Mouse (Mus musculus) neural tube, embryonic 11.5 days (tissue): ENCODE data around the gene Ppp1r9a. TPM values are rescaled to one million over a fixed set of nuclear protein-coding genes. Genes with fewer than 3 reads are reported as not detected.

Experiments used
- ATAC-seq: fragments of 200-750 bp; cut with Nextera tagmentation; 2 replicates; pipeline ENCODE4 v1.8.0; 2017; ENCODE audit warnings: moderate number of reproducible peaks, mild to moderate bottlenecking, moderate TSS enrichment, moderate library complexity; ENCODE audit not compliant: insufficient read depth, low FRiP score, low TSS enrichment
- DNase-seq: peaks from one replicate; pipeline ENCODE4 v3.0.0-alpha.2; 2015; ENCODE audit warnings: low spot score
- H3K27ac ChIP-seq: fragments of 300-500 bp; sonication (generic); 2 replicates; pipeline ENCODE4 v1.5.1; 2014; ENCODE audit warnings: low read depth, mild to moderate bottlenecking, low read length
- H3K27me3 ChIP-seq: fragments of 300-500 bp; sonication (generic); 2 replicates; pipeline ENCODE4 v1.6.1; 2014; ENCODE audit warnings: mild to moderate bottlenecking, low read length, mixed read lengths; ENCODE audit not compliant: control insufficient read depth, insufficient read depth
- H3K36me3 ChIP-seq: fragments of 300-500 bp; sonication (generic); 2 replicates; pipeline ENCODE4 v1.6.1; 2014; ENCODE audit warnings: mild to moderate bottlenecking, low read length, moderate library complexity, mixed read lengths; ENCODE audit not compliant: control insufficient read depth, insufficient read depth
- H3K4me1 ChIP-seq: fragments of 300-500 bp; sonication (generic); 2 replicates; pipeline ENCODE4 v1.6.1; 2014; ENCODE audit warnings: low read length, mixed read lengths; ENCODE audit not compliant: control insufficient read depth, insufficient read depth
- H3K4me2 ChIP-seq: fragments of 300-500 bp; sonication (generic); 2 replicates; pipeline ENCODE4 v1.6.1; 2014; ENCODE audit warnings: low read depth, mild to moderate bottlenecking, moderate library complexity
- H3K4me3 ChIP-seq: fragments of 300-500 bp; sonication (generic); 2 replicates; pipeline ENCODE4 v1.5.1; 2014; ENCODE audit warnings: low read depth, low read length
- H3K9ac ChIP-seq: fragments of 300-500 bp; sonication (generic); 2 replicates; pipeline ENCODE4 v1.6.1; 2014; ENCODE audit warnings: mild to moderate bottlenecking, low read length
- H3K9me3 ChIP-seq: fragments of 300-500 bp; sonication (generic); 2 replicates; pipeline ENCODE4 v1.6.1; 2016; ENCODE audit warnings: low read length; ENCODE audit not compliant: control insufficient read depth
- WGBS: fragments of 180-500 bp; shearing (Covaris S2); extraction: QIAGEN DNeasy Blood & Tissue Kit; methylation state at CpG from one replicate; pipeline ENCODE4 v1.1.7; 2014; 5-methylcytosine and 5-hydroxymethylcytosine counted together
- polyA plus RNA-seq: library from polyadenylated mRNA; unstranded; fragments of >200 nt; fragmentation: Nextera tagmentation; extraction: Ambion mirVana; gene quantifications from 2 replicates; pipeline ENCODE4 v1.2.1, GENCODE M21; 2014

The Ppp1r9a gene
- polyA plus RNA-seq, 1 experiment from 2014 or later: 16.7 TPM

DNA sequence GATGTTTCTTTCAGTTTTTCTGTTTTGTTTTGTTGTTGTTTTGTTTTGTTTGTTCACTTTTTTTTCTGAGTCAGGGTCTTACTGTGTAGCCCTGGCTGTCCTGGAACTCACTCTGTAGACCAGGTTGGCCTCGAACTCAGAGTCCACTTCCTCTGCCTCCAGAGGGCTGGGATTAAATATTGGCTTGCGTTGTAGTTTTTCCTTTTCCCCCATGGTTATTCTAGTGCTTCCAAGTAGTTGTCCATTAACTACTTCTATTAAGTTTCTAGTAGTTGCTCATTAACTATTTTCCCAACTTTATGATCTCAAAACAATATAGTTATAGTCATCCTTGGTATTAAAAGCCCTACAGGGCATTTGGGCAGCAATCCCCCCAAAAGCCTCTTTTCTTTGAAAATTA, 41.1 kb downstream of the Ppp1r9a start:
- ATAC-seq (no peak), DNase-seq (no peak)
- H3K36me3 ChIP-seq: no peaks in the 10 kb centered on the region
- 94% methylated on average over 2 of the region's 2 CpGs for WGBS
- H3K4me2 ChIP-seq: no peak overlapping the region
- no peaks in the 10 kb centered on the region for H3K27me3 ChIP-seq
- H3K27ac ChIP-seq: no peak overlapping the region
- H3K4me1 ChIP-seq: no peaks in the 10 kb centered on the region; the same call in 1 of the 2 replicates
- no peak overlapping the region for H3K4me3 ChIP-seq
- no peaks in the 10 kb centered on the region for H3K9me3 ChIP-seq
- H3K9ac ChIP-seq: no peak overlapping the region

DNA sequence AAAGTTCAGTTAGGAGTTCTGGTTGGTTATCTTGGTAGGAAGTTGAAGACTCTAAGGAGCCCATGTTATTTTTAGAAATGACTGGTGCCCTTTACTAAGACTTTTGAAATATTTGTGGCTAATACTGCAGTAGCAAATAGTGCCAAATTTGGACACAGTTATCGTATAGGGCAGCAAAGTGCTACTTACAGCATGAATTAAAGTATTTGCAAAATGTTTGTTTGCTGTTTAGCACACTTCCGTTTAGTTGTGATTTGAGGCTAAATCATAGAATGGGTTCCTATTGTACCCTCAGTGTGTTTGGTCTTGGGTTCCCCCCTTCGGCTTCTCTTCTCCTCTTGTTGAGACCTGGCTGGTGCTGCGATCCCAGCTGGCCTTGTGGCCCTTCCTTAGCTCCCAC, 45.3 kb downstream of the Ppp1r9a start:
- ATAC-seq (no peak), DNase-seq (no peak)
- WGBS: 95% methylated on average over 4 of the region's 4 CpGs
- Histone ChIP-seq H3K9ac (no peak overlapping the region), H3K9me3 (no peaks in the 10 kb centered on the region), H3K36me3 (no peaks in the 10 kb centered on the region), H3K27ac (no peak overlapping the region), H3K4me2 (no peak overlapping the region), H3K4me1 (0 out of 2 replicates have a peak, but pooled peaks cover 2% of the 10 kb centered on the region), H3K27me3 (no peaks in the 10 kb centered on the region), H3K4me3 (no peak overlapping the region)

DNA sequence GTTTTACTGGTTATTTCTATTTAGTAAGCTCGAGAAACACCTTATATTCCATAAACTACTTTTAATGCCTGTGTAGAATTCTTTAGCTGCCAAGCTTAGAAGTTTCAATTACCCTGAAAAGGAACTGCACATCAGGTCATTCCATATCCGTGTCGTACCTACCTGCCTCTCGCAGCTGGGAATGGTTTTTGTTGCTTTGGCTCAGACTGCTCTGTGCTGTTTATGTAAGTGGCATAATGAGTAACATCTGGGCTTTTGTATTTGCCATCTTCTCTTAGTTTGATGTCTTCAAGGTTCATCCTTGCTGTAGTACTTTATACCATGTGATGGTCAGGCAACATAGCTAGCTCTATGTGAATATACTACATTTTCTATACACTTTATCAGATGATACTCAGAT, 47.0 kb downstream of the Ppp1r9a start:
- Histone ChIP-seq H3K27ac (no peak overlapping the region), H3K36me3 (no peaks in the 10 kb centered on the region), H3K4me3 (no peak overlapping the region), H3K4me2 (no peak overlapping the region), H3K9me3 (no peaks in the 10 kb centered on the region), H3K9ac (no peak overlapping the region), H3K27me3 (no peaks in the 10 kb centered on the region), H3K4me1 (0 out of 2 replicates have a peak, but pooled peaks cover 2% of the 10 kb centered on the region)
- no peak for DNase-seq
- no peak for ATAC-seq
- WGBS: 76% methylated on average over 4 of the region's 4 CpGs

DNA sequence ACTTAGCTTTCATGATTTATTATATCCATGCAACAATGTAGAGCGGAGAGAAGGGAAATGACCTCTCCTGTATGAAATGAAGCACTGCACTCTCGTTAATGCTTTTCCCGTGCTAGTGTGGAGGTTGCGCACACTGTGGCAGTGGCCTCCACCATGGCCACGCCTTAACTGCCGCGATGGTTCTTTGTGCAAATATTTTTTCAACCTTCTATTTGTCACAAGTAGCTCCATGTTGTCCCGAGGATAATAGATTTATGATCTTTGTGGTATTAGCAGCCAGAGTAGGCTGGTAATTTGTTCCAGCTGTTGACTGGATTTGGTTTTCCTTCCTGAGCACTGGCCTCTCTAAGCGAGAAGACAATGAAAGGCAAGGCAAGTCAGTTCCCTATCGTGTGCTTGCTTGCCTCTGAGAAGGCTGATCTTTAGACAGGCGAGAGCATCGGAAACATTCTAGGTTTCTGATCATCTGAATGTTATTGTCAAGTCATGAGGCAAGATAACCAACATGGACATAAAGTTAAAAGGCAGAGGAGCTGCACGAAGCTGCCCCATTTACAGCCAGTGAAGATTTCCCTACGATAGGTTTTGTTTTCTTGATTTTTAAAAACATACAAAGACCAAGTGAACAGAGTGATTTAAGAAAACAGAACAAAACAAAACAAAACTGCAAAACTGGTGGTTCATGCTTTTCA, 50.5 kb downstream of the Ppp1r9a start:
- H3K36me3 ChIP-seq: no peaks in the 10 kb centered on the region
- no peaks in the 10 kb centered on the region for H3K9me3 ChIP-seq
- H3K4me3 ChIP-seq: no peak overlapping the region
- 0 out of 2 replicates have a peak, but pooled peaks cover 2% of the 10 kb centered on the region for H3K4me1 ChIP-seq
- 0 out of 2 replicates have a peak overlapping the region, but pooled peaks have one; percentile 17 for H3K27ac ChIP-seq
- WGBS: 62% methylated on average over 14 of the region's 14 CpGs
- no peak overlapping the region for H3K4me2 ChIP-seq
- no peak overlapping the region for H3K9ac ChIP-seq
- DNase-seq (no peak), ATAC-seq (no peak)
- H3K27me3 ChIP-seq: no peaks in the 10 kb centered on the region

DNA sequence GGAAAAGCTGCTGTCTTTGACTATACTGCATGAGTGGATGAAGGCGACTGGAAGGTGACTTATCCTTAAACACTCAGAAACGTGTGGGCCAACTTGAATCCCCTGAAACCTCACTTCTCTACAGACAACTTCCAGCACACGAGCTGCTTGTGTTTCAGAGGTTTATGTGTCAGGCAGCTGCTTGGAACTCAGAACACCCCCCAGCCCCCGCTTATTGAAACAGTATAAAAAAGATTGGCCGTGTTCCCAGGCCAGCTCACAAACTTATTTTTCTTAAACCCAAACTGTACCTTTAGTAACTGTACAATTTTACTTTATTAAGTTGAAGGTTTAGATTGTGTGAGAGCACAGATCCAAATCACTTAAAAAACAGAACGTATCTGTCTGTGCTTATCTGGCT, 53.9 kb downstream of the Ppp1r9a start:
- no peak overlapping the region for H3K27ac ChIP-seq
- DNase-seq (no peak), ATAC-seq (no peak)
- H3K4me1 ChIP-seq: 0 out of 2 replicates have a peak, but pooled peaks cover 2% of the 10 kb centered on the region
- no peak overlapping the region for H3K4me2 ChIP-seq
- WGBS: 76% methylated on average over 6 of the region's 6 CpGs
- no peak overlapping the region for H3K4me3 ChIP-seq
- no peak overlapping the region for H3K9ac ChIP-seq
- H3K27me3 ChIP-seq: no peaks in the 10 kb centered on the region
- H3K36me3 ChIP-seq: no peaks in the 10 kb centered on the region
- H3K9me3 ChIP-seq: no peaks in the 10 kb centered on the region

DNA sequence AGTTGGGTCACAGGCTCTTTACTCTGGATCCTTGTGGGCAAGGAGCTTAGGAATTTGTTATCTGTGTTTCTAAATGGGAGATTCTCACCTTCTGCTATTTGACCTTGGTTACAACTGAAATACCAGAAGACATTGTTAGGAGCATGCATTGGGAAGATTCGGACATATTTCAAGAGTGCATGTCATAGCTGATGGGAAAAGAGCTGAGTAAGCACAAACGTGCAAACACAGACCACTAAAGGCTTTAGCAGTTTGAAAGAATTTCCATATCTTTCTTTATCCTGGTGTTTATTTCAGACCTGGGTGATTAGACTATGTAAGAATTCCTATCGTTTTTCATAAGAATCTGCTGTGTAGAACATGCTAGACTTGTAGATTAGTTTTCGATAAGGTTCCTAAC, 59.5 kb downstream of the Ppp1r9a start:
- no peak overlapping the region for H3K27ac ChIP-seq
- no peaks in the 10 kb centered on the region for H3K36me3 ChIP-seq
- H3K27me3 ChIP-seq: no peaks in the 10 kb centered on the region
- H3K4me2 ChIP-seq: no peak overlapping the region
- H3K4me3 ChIP-seq: no peak overlapping the region
- no peak for ATAC-seq
- H3K4me1 ChIP-seq: peaks cover 3% of the 10 kb centered on the region; the same call in 1 of the 2 replicates
- H3K9ac ChIP-seq: no peak overlapping the region
- H3K9me3 ChIP-seq: no peaks in the 10 kb centered on the region
- DNase-seq: no peak
- 88% methylated on average over 4 of the region's 4 CpGs for WGBS

DNA sequence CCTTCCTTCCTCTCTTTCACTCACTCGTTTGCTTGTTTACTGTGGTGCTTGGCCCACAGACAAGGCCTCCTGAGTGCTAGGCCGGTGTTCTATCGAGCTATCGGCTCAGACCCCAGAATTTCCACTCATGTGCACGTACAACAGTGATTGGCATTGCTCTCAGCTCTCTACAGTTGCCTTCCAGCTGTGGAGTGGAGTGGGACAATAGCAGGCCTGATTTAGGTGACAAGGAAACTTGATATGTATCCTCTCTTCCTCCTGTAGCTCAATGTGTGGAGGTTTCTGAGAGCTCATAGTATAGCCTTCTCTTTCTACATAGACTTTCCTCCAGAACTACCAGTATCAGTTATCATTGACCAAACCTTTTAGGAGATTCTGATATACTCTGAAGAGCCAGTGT, 60.3 kb downstream of the Ppp1r9a start:
- Histone ChIP-seq H3K27me3 (no peaks in the 10 kb centered on the region), H3K9me3 (no peaks in the 10 kb centered on the region), H3K36me3 (no peaks in the 10 kb centered on the region), H3K9ac (no peak overlapping the region), H3K4me3 (no peak overlapping the region), H3K27ac (no peak overlapping the region), H3K4me1 (peaks cover 3% of the 10 kb centered on the region; the same call in 1 of the 2 replicates), H3K4me2 (no peak overlapping the region)
- ATAC-seq (no peak), DNase-seq (no peak)
- WGBS: 65% methylated on average over 5 of the region's 5 CpGs

DNA sequence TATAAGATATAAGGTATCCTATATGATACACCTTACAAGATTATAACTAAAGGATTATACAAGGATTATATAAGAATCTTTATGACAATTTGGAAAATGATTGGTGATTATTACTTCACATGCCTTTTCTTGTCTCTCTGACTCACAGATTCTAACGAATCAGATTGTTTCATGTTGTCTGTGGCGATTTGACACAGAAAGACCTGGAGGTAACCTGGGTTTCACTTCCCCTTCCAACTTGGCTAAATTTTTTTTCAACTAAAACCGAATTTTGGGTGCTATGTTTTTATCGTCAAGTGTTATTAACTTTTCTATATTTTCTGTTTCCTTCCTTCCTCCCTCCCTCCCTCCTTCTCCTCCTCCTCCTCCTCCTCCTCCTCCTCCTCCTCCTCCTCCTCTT, 64.5 kb downstream of the Ppp1r9a start:
- ATAC-seq (no peak), DNase-seq (no peak)
- 95% methylated on average over 4 of the region's 4 CpGs for WGBS
- Histone ChIP-seq H3K36me3 (no peaks in the 10 kb centered on the region), H3K9ac (no peak overlapping the region), H3K27ac (no peak overlapping the region), H3K4me1 (peaks cover 3% of the 10 kb centered on the region; the same call in 1 of the 2 replicates), H3K4me2 (no peak overlapping the region), H3K9me3 (no peaks in the 10 kb centered on the region), H3K27me3 (no peaks in the 10 kb centered on the region), H3K4me3 (no peak overlapping the region)

DNA sequence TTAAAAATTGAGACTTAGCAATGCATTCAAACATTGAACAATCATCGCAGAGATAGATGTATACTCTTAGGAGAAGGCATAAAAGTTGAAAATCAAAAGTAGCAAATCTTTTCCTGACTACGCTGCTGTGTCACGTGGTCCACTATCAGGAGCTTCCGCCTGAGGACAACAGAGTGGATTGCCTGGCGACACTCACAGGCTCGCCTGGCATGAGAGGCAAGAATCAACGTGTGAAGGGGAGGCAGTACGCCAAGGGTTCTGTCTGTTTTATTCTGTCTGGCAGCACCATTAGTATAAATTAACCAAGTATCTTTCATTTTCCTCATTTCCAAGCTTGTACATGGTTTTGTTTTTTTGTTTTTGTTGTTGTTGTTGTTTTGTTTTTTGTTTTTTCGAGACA, 68.5 kb downstream of the Ppp1r9a start:
- ATAC-seq: no peak
- no peaks in the 10 kb centered on the region for H3K36me3 ChIP-seq
- H3K9ac ChIP-seq: no peak overlapping the region
- no peak overlapping the region for H3K27ac ChIP-seq
- no peak overlapping the region for H3K4me2 ChIP-seq
- DNase-seq: no peak
- H3K9me3 ChIP-seq: no peaks in the 10 kb centered on the region
- no peak overlapping the region for H3K4me3 ChIP-seq
- no peaks in the 10 kb centered on the region for H3K4me1 ChIP-seq
- H3K27me3 ChIP-seq: no peaks in the 10 kb centered on the region
- WGBS: 87% methylated on average over 9 of the region's 9 CpGs
